Mouse (Mus musculus) thymus, adult 2 months (tissue): Measurements from ENCODE around the gene Gm5148. TPM values are rescaled to one million over a fixed set of nuclear protein-coding genes. Genes with fewer than 3 reads are reported as not detected.
A peak's percentile ranks its signal among the peaks of the same experiment; 100 is the strongest.

ENCODE experiments used
- DNase-seq: peaks from one replicate; pipeline ENCODE4 v3.0.0; 2021
- H3K27ac ChIP-seq: fragments of 200-500 bp; 2 replicates; pipeline ENCODE4 v1.5.1; 2012; ENCODE audit warnings: low read length, control low read depth; ENCODE audit not compliant: control insufficient read depth, insufficient read depth
- H3K27me3 ChIP-seq: fragments of 200-500 bp; 2 replicates; pipeline ENCODE4 v1.6.1; 2012; ENCODE audit warnings: mild to moderate bottlenecking, low read length, moderate library complexity, mixed read lengths; ENCODE audit not compliant: control insufficient read depth, insufficient read depth
- H3K36me3 ChIP-seq: fragments of 200-500 bp; 2 replicates; pipeline ENCODE4 v1.6.1; 2012; ENCODE audit warnings: mild to moderate bottlenecking, low read length, moderate library complexity; ENCODE audit not compliant: control insufficient read depth, insufficient read depth
- H3K4me1 ChIP-seq: fragments of 200-500 bp; replicated peaks from 2 replicates; pipeline ENCODE4 v1.6.1; 2012; ENCODE audit warnings: low read length; ENCODE audit not compliant: control insufficient read depth, insufficient read depth
- H3K4me3 ChIP-seq: fragments of 200-500 bp; 2 replicates; pipeline ENCODE4 v1.5.1; 2012; ENCODE audit warnings: mild to moderate bottlenecking, low read length, control low read depth, moderate library complexity; ENCODE audit not compliant: control insufficient read depth, insufficient read depth
- CTCF ChIP-seq: fragments of 200-500 bp; IDR thresholded peaks from 2 replicates; pipeline ENCODE4 v1.5.1; 2012; ENCODE audit warnings: mild to moderate bottlenecking, control low read depth, low read length, moderate library complexity, borderline replicate concordance; ENCODE audit not compliant: control insufficient read depth, poor library complexity, insufficient read depth; ENCODE audit errors: extremely low read depth
- POLR2A ChIP-seq: fragments of 200-500 bp; IDR thresholded peaks from 2 replicates; pipeline ENCODE4 v1.6.1; 2012; ENCODE audit warnings: mild to moderate bottlenecking, low read length, control low read depth, moderate library complexity; ENCODE audit not compliant: control insufficient read depth, poor library complexity, insufficient read depth; ENCODE audit errors: extremely low read depth
- WGBS: fragments of 180-500 bp; shearing (Covaris S2); methylation state at CpG from one replicate; pipeline ENCODE4 v1.1.7; 2018; 5-methylcytosine and 5-hydroxymethylcytosine counted together
- polyA plus RNA-seq: library from polyadenylated mRNA; depleted of rRNA; stranded (reverse); fragments of >200 nt; gene quantifications from 2 replicates; pipeline ENCODE4 v1.2.3, GENCODE M21; 2012

Gene Gm5148
- polyA plus RNA-seq, 1 experiment: 1.5 TPM

DNA sequence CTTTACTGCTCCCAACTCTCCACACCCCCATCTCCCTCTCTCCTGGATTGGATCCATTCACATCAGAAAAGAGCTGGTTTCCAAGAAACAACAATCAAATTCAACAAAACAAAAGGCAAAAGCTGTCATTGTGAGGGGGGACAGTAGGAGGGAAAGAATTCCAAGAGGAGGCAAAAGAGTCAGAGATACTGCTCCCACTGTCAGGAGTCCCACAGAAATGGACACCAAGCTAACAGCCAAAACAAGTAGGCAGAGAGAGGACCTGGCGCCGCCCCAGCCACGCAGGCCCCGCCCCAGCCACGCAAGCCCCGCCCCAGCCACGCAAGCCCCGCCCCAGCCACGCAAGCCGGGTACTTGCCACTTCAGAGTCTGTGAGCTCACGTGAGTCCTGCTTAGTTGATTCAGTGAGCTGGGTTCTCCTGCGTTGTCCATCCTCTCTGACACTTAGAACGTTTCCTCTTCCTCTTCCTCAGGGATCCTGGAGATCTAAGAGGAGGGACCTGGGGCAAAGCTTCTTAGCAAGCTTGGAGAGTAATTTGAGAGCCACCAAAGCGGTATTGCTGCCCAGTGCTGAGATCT, 19.5 kb downstream of the Gm5148 start:
- 61% methylated on average over 14 of the region's 14 CpGs for WGBS
- H3K27ac ChIP-seq: no peak overlapping the region
- TF ChIP-seq POLR2A: no peak
- TF ChIP-seq CTCF: no peak
- no peaks in the 10 kb centered on the region for H3K36me3 ChIP-seq
- H3K27me3 ChIP-seq: no peaks in the 10 kb centered on the region
- H3K4me3 ChIP-seq: no peak overlapping the region
- DNase-seq: no peak
- no peaks in the 10 kb centered on the region for H3K4me1 ChIP-seq

DNA sequence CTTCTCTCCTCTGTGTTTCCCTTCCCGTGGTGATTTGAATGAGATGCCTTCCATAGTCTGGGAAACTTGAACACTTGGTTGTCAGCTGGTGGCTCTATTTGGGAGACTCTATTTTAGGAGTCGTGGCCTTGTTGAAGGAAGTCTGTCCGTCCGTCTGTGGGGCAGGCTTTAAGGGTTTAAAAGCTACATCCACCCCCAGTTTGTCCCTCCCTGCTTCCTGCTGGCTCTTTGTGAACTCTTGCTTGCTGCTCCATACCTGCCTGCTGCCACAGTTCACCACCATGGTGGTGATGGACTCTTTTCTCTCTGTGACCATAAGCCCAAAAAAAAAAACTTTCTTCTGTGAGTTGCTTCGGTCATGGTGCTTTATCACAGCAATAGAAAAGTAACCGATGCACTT, 21.2 kb downstream of the Gm5148 start:
- Histone ChIP-seq H3K27me3 (no peaks in the 10 kb centered on the region), H3K36me3 (no peaks in the 10 kb centered on the region), H3K4me1 (no peaks in the 10 kb centered on the region), H3K27ac (no peak overlapping the region), H3K4me3 (no peak overlapping the region)
- TF ChIP-seq CTCF: no peak
- no peak for TF ChIP-seq POLR2A
- 95% methylated on average over 6 of the region's 6 CpGs for WGBS
- DNase-seq: no peak

DNA sequence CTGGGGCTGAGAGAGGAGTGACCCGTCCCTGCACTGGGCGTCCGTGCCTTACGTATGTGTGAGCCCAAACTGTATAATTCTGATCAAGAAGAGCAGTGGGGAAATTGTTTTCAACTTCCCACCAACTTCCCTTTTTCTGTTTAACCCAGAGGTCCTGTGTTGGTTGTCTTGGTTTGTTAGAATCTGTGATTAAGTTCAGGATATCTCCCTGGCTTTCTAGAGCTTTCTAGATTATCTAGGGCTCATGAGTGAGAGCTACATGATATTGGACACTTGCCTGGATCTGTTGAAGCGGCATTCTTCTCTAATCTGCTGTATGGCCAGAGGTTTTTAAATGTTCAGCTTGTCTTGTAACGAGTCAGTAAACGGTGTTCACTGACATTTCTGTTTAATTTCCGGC, 30.7 kb downstream of the Gm5148 start:
- H3K4me3 ChIP-seq: no peak overlapping the region
- peaks cover 6% of the 10 kb centered on the region for H3K4me1 ChIP-seq
- no peak for TF ChIP-seq POLR2A
- no peak for TF ChIP-seq CTCF
- no peaks in the 10 kb centered on the region for H3K27me3 ChIP-seq
- no peak for DNase-seq
- 34% methylated on average over 8 of the region's 8 CpGs for WGBS
- H3K36me3 ChIP-seq: no peaks in the 10 kb centered on the region
- H3K27ac ChIP-seq: no peak overlapping the region

GRCm38 (mm10) chr3:37692945-37693344, 31.3 kb downstream of the Gm5148 start:
- TF ChIP-seq CTCF (no peak), POLR2A (no peak)
- no peaks in the 10 kb centered on the region for H3K36me3 ChIP-seq
- 14% methylated on average over 4 of the region's 4 CpGs for WGBS
- no peak overlapping the region for H3K27ac ChIP-seq
- H3K4me3 ChIP-seq: no peak overlapping the region
- H3K27me3 ChIP-seq: no peaks in the 10 kb centered on the region
- no peak for DNase-seq
- peaks cover 6% of the 10 kb centered on the region for H3K4me1 ChIP-seq

GRCm38 (mm10) chr3:37687158-37687980, 36.9 kb downstream of the Gm5148 start:
- 34% methylated on average over 28 of the region's 28 CpGs for WGBS
- Histone ChIP-seq H3K4me3 (peak overlapping the region; percentile 44), H3K4me1 (peaks cover 10% of the 10 kb centered on the region), H3K27me3 (no peaks in the 10 kb centered on the region), H3K36me3 (no peaks in the 10 kb centered on the region), H3K27ac (no peak overlapping the region)
- DNase-seq: peak; percentile 19
- TF ChIP-seq CTCF: no peak
- TF ChIP-seq POLR2A: no peak

- Histone ChIP-seq H3K27me3 (no peaks in the 10 kb centered on the region), H3K27ac (no peak overlapping the region), H3K4me1 (peaks cover 10% of the 10 kb centered on the region), H3K36me3 (no peaks in the 10 kb centered on the region), H3K4me3 (peak overlapping the region; percentile 44)
- DNase-seq: no peak
- TF ChIP-seq POLR2A (no peak), CTCF (no peak)
- WGBS: 46% methylated on average over 6 of the region's 6 CpGs
Observed at GRCm38 (mm10) chr3:37686751-37687150, 37.5 kb downstream of the Gm5148 start.

- Histone ChIP-seq H3K27ac (no peak overlapping the region), H3K36me3 (no peaks in the 10 kb centered on the region), H3K4me1 (peaks cover 10% of the 10 kb centered on the region), H3K4me3 (no peak overlapping the region), H3K27me3 (no peaks in the 10 kb centered on the region)
- TF ChIP-seq CTCF (no peak), POLR2A (no peak)
- no peak for DNase-seq
- WGBS: 69% methylated on average over 7 of the region's 7 CpGs
Observed at GRCm38 (mm10) chr3:37686219-37686618, 38.1 kb downstream of the Gm5148 start.
